14 mouse cellular contexts compared by ENCODE assay signal in the genomic region with DNA sequence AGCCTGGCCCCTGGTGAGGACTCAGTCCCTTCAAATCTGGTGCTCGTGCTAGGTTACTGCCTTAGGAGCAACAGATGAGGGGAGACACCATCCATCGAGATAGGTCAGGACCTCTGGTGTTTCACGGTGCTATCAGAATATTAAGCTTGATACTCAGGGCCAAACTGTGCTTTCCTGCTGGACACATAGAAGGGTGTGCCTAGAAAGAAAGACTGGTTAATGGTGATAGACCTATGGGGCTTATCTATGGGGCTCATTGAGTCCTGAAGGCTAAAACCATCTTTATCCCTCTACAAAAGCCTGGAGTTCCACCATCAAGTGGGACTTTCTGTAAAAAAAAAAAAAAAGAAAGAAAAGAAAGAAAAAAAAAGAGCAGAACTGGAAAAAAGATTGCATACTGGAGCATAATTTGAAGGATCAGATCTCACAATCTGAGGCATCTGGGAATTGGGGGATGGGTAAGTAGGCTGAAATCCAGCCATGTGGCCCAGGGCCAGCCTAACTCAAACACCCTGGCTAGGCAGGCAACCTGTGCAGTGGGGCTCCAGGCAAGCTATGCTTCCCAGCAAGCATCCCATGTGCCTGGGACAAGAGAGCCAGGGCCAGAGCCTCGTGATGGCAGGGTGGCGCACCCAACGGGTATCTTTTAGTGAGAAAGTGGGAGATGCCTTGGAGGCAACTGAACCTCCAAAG. TPM values are rescaled to one million over a fixed set of nuclear protein-coding genes. Genes with fewer than 3 reads are reported as not detected.
"Had no signal": no experiment of that assay in that cellular context is flagged by ENCODE, and none has a peak within 500 bp of the region (broad histone marks: within the 10 kb centered on the region; RNA-seq: fewer than 3 reads in every experiment).

No protein-coding gene starts in this region.

- H3K27me3 ChIP-seq: limb, embryonic 13.5 days; neural tube, embryonic 15.5 days had no signal

- H3K4me2 ChIP-seq: limb, embryonic 13.5 days; neural tube, embryonic 15.5 days had no signal

- H3K9ac ChIP-seq: limb, embryonic 13.5 days; neural tube, embryonic 15.5 days had no signal

- H3K4me3 ChIP-seq: limb, embryonic 13.5 days; midbrain, embryonic 10.5 days; myocyte; neural tube, embryonic 15.5 days had no signal

- H3K27ac ChIP-seq: limb, embryonic 13.5 days; midbrain, embryonic 10.5 days; neural tube, embryonic 15.5 days had no signal

- H3K4me1 ChIP-seq: midbrain, embryonic 10.5 days; neural tube, embryonic 15.5 days had no signal

- H3K36me3 ChIP-seq: limb, embryonic 13.5 days; midbrain, embryonic 10.5 days; neural tube, embryonic 15.5 days had no signal

- DNase-seq: kidney, adult 8-10 months; kidney, postnatal 25 days; layer of hippocampus, postnatal 36 days; lung, adult 18-20 months; midbrain, embryonic 14.5 days; right cerebral cortex, adult 18-20 months; right cerebral cortex, postnatal 25 days; thymus, postnatal 4 days had no signal

- H3K9me3 ChIP-seq: limb, embryonic 13.5 days; midbrain, embryonic 10.5 days; neural tube, embryonic 15.5 days had no signal

RNA-seq across cellular contexts. Expression of gene Rbp2, which starts 24.6 kb away (rescaled TPM):
- total RNA-seq: layer of hippocampus, postnatal 36 days; left cerebral cortex, adult 8-10 months; left cerebral cortex, postnatal 36 days had no signal
- polyA plus RNA-seq: limb, embryonic 13.5 days; midbrain, embryonic 14.5 days had no signal
